Mouse (Mus musculus): ENCODE data around the gene Klc3. TPM values are rescaled to one million over a fixed set of nuclear protein-coding genes. Genes with fewer than 3 reads are reported as not detected.

Klc3 gene
- total RNA-seq (2023): 5.9 TPM

GRCm38 (mm10) chr7:19403731-19404296 lies at the start of gene Klc3:
Klc3 (minus strand) TSS chr7:19404104.

GRCm38 (mm10) chr7:19404476-19404875 lies 572 bp upstream of the Klc3 start, which contains the start of gene Ckm:
Ckm (plus strand) TSS chr7:19404776.

GRCm38 (mm10) chr7:19381377-19382165 lies 22.3 kb downstream of the Klc3 start, which contains the start of gene Ercc2:
Ercc2 (plus strand) TSS chr7:19382010.

GRCm38 (mm10) chr7:19359299-19359891 lies 44.5 kb downstream of the Klc3 start, which contains the start of the genes Cd3eap and Ppp1r13l:
Cd3eap (minus strand) TSS chr7:19359483.
Ppp1r13l (plus strand) TSS chr7:19359749.

Other genes starting within 250 kb of the Klc3 start
- gene Gipr, start 238.0 kb downstream of the Klc3 start, total RNA-seq (2023): not detected
- gene Eml2, start 227.7 kb downstream of the Klc3 start, total RNA-seq (2023): 16.0 TPM
- gene Gpr4, start 191.6 kb downstream of the Klc3 start, total RNA-seq (2023): not detected
- 42.1 TPM for gene Opa3, start 175.8 kb downstream of the Klc3 start, total RNA-seq (2023)
- 262 TPM for gene Vasp, start 132.3 kb downstream of the Klc3 start, total RNA-seq (2023)
- gene Ppm1n, start 124.0 kb downstream of the Klc3 start, total RNA-seq (2023): 0.76 TPM
- not detected for gene Rtn2, start 121.5 kb downstream of the Klc3 start, total RNA-seq (2023)
- gene Fosb, start 94.1 kb downstream of the Klc3 start, total RNA-seq (2023): 701 TPM
- 67.1 TPM for gene Ercc1, start 59.3 kb downstream of the Klc3 start, total RNA-seq (2023)
- gene Cd3eap, start 44.6 kb downstream of the Klc3 start, total RNA-seq (2023): 9.0 TPM
- gene Ppp1r13l, start 44.4 kb downstream of the Klc3 start, total RNA-seq (2023): 1.3 TPM
- 69.8 TPM for gene Ercc2, start 22.1 kb downstream of the Klc3 start, total RNA-seq (2023)
- gene Ckm, start 672 bp upstream of the Klc3 start, total RNA-seq (2023): not detected
- gene Mark4, start 54.7 kb upstream of the Klc3 start, total RNA-seq (2023): 26.5 TPM
- gene Exoc3l2, start 59.2 kb upstream of the Klc3 start, total RNA-seq (2023): not detected
- gene Bloc1s3, start 104.3 kb upstream of the Klc3 start, total RNA-seq (2023): 3.3 TPM
- gene Trappc6a, start 104.3 kb upstream of the Klc3 start, total RNA-seq (2023): 23.3 TPM
- not detected for gene Nkpd1, start 113.7 kb upstream of the Klc3 start, total RNA-seq (2023)
- 56.4 TPM for gene Ppp1r37, start 159.0 kb upstream of the Klc3 start, total RNA-seq (2023)
- gene Zfp296, start 173.2 kb upstream of the Klc3 start, total RNA-seq (2023): 1.5 TPM
- gene Gemin7, start 173.5 kb upstream of the Klc3 start, total RNA-seq (2023): 42.3 TPM
- 87.2 TPM for gene Clasrp, start 200.4 kb upstream of the Klc3 start, total RNA-seq (2023)
- gene Relb, start 225.3 kb upstream of the Klc3 start, total RNA-seq (2023): 67.9 TPM